Mouse (Mus musculus) megakaryocyte, embryonic 14.5 days (primary cell): Measurements from ENCODE around the gene Stim1.

ENCODE experiments used
- FLI1 ChIP-seq: IDR thresholded peaks from 2 replicates; pipeline ENCODE4 v1.6.1; 2012; ENCODE audit warnings: low read length, inconsistent platforms, mixed read lengths
- GATA1 ChIP-seq: IDR thresholded peaks from 3 replicates; pipeline ENCODE4 v1.6.1; 2012; ENCODE audit warnings: mixed read lengths, low read length, inconsistent platforms, borderline replicate concordance

GRCm38 (mm10) chr7:102242917-102243316 lies 24.7 kb upstream of the Stim1 start:
- no peak for TF ChIP-seq GATA1
- TF ChIP-seq FLI1 = no peak
